Mouse (Mus musculus) kidney, embryonic 14.5 days (tissue): ENCODE measurements around the gene Plaa. TPM values are rescaled to one million over a fixed set of nuclear protein-coding genes. Genes with fewer than 3 reads are reported as not detected.

Experiments used
- ATAC-seq: fragments of 200-750 bp; cut with Nextera tagmentation; 2 replicates; pipeline ENCODE4 v1.8.0; 2017; ENCODE audit warnings: moderate number of reproducible peaks, mild to moderate bottlenecking, moderate TSS enrichment, moderate library complexity; ENCODE audit not compliant: low FRiP score, low TSS enrichment
- H3K27ac ChIP-seq: fragments of 300-500 bp; sonication (generic); 2 replicates; pipeline ENCODE4 v1.5.1; 2014; ENCODE audit warnings: low read depth, mild to moderate bottlenecking, low read length, moderate library complexity, mixed read lengths
- H3K27me3 ChIP-seq: fragments of 300-500 bp; sonication (generic); 2 replicates; pipeline ENCODE4 v1.6.1; 2014; ENCODE audit warnings: mild to moderate bottlenecking, low read length; ENCODE audit not compliant: control insufficient read depth, insufficient read depth
- H3K36me3 ChIP-seq: fragments of 300-500 bp; sonication (generic); 2 replicates; pipeline ENCODE4 v1.6.1; 2014; ENCODE audit warnings: low read length, mixed read lengths; ENCODE audit not compliant: control insufficient read depth, insufficient read depth
- H3K4me1 ChIP-seq: fragments of 300-500 bp; sonication (generic); 2 replicates; pipeline ENCODE4 v1.6.1; 2014; ENCODE audit warnings: low read length, mixed read lengths; ENCODE audit not compliant: control insufficient read depth, insufficient read depth
- H3K4me2 ChIP-seq: fragments of 300-500 bp; sonication (generic); replicated peaks from 2 replicates; pipeline ENCODE4 v1.6.1; 2014; ENCODE audit warnings: low read depth, mild to moderate bottlenecking, low read length
- H3K4me3 ChIP-seq: fragments of 300-500 bp; sonication (generic); 2 replicates; pipeline ENCODE4 v1.5.1; 2014; ENCODE audit warnings: mild to moderate bottlenecking, low read length
- H3K9ac ChIP-seq: fragments of 300-500 bp; sonication (generic); 2 replicates; pipeline ENCODE4 v1.6.1; 2014; ENCODE audit warnings: low read depth, mild to moderate bottlenecking, low read length, moderate library complexity
- H3K9me3 ChIP-seq: fragments of 300-500 bp; sonication (generic); 2 replicates; pipeline ENCODE4 v1.6.1; 2016; ENCODE audit warnings: low read length; ENCODE audit not compliant: control insufficient read depth
- WGBS: fragments of 180-500 bp; shearing (Covaris S2); extraction: QIAGEN DNeasy Blood & Tissue Kit; methylation state at CpG from one replicate; pipeline ENCODE4 v1.1.7; 2014; 5-methylcytosine and 5-hydroxymethylcytosine counted together
- polyA plus RNA-seq: library from polyadenylated mRNA; unstranded; fragments of >200 nt; fragmentation: Nextera tagmentation; extraction: Ambion mirVana; gene quantifications from 2 replicates; pipeline ENCODE4 v1.2.1, GENCODE M21; 2014

Plaa gene
- polyA plus RNA-seq, 1 experiment from 2014 or later, result 83.2 TPM

DNA sequence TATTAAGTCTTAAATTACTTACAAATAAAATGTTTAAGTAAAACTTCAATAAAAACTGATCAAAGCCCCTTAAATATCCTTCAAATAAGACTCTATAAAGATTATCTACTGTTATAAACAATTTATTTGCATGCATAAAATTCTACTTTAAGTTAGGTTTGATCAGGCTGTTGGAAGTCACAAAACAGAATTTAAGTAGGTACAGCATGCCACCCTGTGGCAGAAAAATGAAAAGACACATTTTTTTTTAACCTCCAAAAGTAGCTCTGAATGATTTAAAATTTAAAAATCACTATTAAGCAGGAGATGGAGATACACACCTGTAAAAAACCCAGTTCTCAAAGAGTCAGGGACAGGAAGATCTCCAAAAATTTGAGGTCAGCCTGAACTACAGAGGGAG is 79.7 kb downstream of the Plaa start:
- Histone ChIP-seq H3K4me1 (no peaks in the 10 kb centered on the region), H3K9ac (no peak overlapping the region), H3K27ac (no peak overlapping the region), H3K4me3 (no peak overlapping the region), H3K9me3 (no peaks in the 10 kb centered on the region), H3K36me3 (peaks cover 3% of the 10 kb centered on the region; the same call in 1 of the 2 replicates), H3K27me3 (no peaks in the 10 kb centered on the region), H3K4me2 (no peak overlapping the region)
- ATAC-seq, result no peak

DNA sequence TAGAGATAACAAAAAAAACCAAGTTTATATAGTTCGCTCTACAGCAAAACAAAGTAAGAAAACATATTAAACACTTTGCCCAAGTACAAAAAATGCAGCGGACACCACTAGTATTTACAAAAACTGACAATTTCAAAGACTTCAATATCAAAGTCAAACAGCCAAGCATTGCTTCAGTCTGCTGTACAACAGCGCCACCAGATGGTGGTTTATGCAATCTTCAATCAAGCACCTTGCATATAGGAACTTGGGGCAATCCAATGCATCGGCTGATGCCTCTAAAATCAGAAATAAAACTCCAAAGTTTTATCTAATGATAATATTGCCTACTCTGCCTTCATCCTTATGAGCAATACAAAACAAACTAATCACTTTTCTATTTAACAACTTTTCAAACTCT is 85.4 kb downstream of the Plaa start:
- no peaks in the 10 kb centered on the region for H3K4me1 ChIP-seq
- peaks cover 3% of the 10 kb centered on the region; the same call in 1 of the 2 replicates for H3K36me3 ChIP-seq
- H3K27ac ChIP-seq, result no peak overlapping the region
- no peaks in the 10 kb centered on the region for H3K27me3 ChIP-seq
- no peaks in the 10 kb centered on the region for H3K9me3 ChIP-seq
- 58% methylated on average over 4 of the region's 4 CpGs for WGBS
- no peak overlapping the region for H3K4me3 ChIP-seq
- H3K4me2 ChIP-seq, result no peak overlapping the region
- no peak for ATAC-seq
- H3K9ac ChIP-seq, result no peak overlapping the region

Other genes starting within 250 kb of the Plaa start
- not detected in 2 replicates for gene Gm10306, start 46.7 kb downstream of the Plaa start, polyA plus RNA-seq
- gene Caap1, start 46.4 kb downstream of the Plaa start, polyA plus RNA-seq, result 25.1 and 25.8 TPM in 2 replicates
- gene Ift74, start 11.2 kb upstream of the Plaa start, polyA plus RNA-seq, result 51.7 and 64.6 TPM in 2 replicates
- gene Lrrc19, start 46.9 kb upstream of the Plaa start, polyA plus RNA-seq, result 1.1 and 1.2 TPM in 2 replicates
- gene Tek, start 136.0 kb upstream of the Plaa start, polyA plus RNA-seq, result 14.1 and 29.0 TPM in 2 replicates